Mouse (Mus musculus): Measurements from ENCODE around the gene Olfr894.
"Not testable (repeated sequence)": the region's sequence is repeated elsewhere in the genome, so short reads cannot be mapped to it uniquely, and the experiment has no call there.

Gene Olfr894

DNA sequence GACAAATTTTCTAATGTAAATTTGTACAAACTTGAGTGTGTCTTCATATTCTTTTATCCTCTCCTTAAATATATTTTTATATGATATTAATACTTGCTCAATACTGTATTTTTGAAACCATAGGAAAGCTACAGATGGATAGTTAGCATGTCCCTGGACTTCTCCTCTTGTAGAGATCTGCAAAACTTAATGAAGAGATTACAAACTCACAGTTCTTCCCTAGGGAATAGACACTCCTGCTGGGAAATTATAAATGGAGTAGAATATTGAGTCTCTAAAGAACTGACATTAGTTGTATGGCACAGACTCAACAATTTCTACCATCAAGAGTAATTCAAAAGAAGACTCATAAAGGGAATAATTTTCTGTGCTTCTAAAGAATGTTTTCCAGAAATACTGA, at the start of gene Olfr894:
Gene Olfr894 (plus strand): TSS at position 301 of the 400 bp plus-strand sequence.
- no peak for DNase-seq (ENCODE audit: low spot score)

DNA sequence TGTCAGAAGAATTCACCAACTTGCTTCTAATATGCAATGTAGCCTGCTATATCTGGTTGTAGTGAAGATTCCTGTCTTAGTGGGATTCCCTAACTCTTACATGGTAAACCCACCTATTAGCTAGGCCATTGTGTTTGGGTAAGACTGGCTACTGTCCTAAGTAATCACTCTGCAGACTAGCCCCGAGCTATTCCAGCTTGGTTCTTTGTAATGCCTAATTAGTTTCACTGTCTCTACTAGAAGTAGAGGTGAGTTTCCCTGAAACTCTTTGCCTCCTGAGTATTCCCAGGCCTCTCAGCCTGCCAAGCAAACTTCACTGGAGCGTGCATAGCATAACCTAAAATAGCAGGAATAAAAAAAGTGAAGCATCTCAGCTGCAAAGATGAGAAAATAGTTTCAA, 49.5 kb upstream of the Olfr894 start:
- DNase-seq (ENCODE audit: low spot score) = not testable (repeated sequence)

DNA sequence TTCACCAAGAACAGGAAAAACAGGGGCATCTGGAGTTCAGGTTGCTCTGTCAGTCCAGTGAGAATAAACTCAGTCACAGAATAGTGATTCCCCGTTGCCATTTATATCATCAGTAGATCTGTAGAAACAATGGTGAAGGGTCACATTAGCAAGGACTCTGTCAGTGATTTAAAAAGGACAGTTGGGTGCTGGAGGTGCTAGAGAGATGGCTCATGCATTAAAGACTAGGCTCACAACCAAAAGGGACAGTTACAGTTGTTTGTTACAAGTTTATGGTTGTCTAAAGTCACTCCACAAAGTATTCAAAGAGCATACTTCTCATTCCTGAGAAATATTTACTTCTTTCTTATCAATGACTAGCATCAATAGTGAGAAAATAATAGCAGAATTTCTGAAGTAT, 37.1 kb upstream of the Olfr894 start, which contains the start of gene Olfr891:
Gene Olfr891 (minus strand): TSS at position 101 of the 400 bp plus-strand sequence.
- DNase-seq (ENCODE audit: low spot score) = no peak

DNA sequence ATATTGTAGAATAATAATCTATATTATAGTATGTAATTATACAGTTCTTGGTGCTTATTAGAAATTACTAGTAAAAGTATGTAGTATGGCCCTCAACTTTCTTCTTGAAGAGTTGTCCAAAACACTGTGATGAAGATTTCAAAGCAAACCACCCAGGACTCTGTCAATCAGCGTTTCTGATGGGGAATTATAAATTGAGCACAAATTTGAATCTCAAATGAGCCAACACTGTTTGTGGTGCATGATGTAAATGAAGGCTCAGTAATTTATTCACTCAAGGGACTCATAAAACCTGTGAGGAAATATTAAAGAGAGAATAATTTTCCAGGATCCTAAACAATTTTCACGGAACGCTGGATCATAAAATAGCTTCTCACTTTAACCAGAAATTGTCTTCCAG, 9.8 kb upstream of the Olfr894 start, which contains the start of gene Olfr893:
Gene Olfr893 (plus strand): TSS at position 301 of the 400 bp plus-strand sequence.
- no peak for DNase-seq (ENCODE audit: low spot score)

DNA sequence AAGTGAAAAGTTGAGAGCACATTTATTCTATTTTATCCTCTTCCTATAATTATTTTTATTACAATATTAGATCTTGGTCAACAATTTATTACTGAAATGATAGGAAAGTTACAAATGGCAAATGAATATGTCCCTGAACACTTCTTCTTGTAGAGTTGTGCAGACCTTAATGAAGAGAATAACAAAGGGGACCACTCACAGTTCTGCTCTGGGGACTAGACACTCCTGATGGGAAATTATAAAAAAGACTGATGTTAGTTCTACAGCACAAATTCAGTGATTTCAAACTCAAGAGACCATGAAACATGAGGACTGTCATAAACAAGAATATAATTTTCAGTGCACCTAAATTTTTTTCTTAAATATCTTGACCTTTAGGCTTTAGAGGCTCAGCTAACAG, 34.6 kb downstream of the Olfr894 start, which contains the start of gene Olfr143:
Gene Olfr143 (plus strand): TSS at position 301 of the 400 bp plus-strand sequence.
- DNase-seq (ENCODE audit: low spot score) = no peak

DNA sequence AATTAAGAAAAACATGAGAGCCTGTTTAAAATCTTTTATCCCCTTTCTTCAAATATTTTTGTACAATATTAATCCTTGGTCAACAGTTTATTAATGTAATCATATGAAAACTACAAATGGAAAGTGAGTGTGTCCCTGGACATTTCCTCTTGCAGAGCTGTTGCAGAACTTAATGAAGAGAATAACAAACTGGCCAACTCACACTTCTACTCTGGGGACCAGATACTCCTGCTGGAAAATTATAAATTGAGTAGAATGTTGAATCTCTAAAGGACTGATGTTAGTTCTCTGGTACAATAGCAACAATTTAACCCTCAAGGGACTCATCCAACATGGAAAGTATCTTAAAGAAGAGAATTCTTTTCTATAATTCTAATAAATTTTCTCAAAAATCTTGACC, 49.7 kb downstream of the Olfr894 start, which contains the start of gene Olfr895:
Gene Olfr895 (plus strand): TSS at position 301 of the 400 bp plus-strand sequence.
- DNase-seq (ENCODE audit: low spot score) = no peak

All from layer of hippocampus, adult 11-12 months (tissue).